Mouse (Mus musculus): Measurements from ENCODE around the gene Scg3.

- no peak for TF ChIP-seq CTCF (IDR thresholded peaks at IDR 0.05 in 2 of 3, conservative IDR thresholded peaks at IDR 0.05 in 1 of 3; ENCODE audit: control insufficient read depth in 1 of 3, insufficient read depth in 1 of 3, low read depth in 2 of 3, low read length in 3 of 3, poor library complexity in 1 of 3, severe bottlenecking in 1 of 3)
- TF ChIP-seq HCFC1 (IDR thresholded peaks at IDR 0.05; ENCODE audit: low read depth, low read length): no peak
- no peak for TF ChIP-seq E2F4 (IDR thresholded peaks at IDR 0.05; ENCODE audit: borderline replicate concordance, low read depth, low read length)
- TF ChIP-seq EP300 (IDR thresholded peaks at IDR 0.05; ENCODE audit: low read depth in 1 of 2, low read length in 2 of 2): no peak
- TF ChIP-seq MAX (IDR thresholded peaks at IDR 0.05; ENCODE audit: low read length): no peak
- TF ChIP-seq POLR2A (IDR thresholded peaks at IDR 0.05; ENCODE audit: control insufficient read depth in 1 of 2, insufficient read depth in 1 of 2, low read depth in 1 of 2, low read length in 2 of 2, poor library complexity in 1 of 2): no peak
Measured at GRCm38 (mm10) chr9:75621428-75621827, 62.4 kb downstream of the Scg3 start.
